Mouse (Mus musculus) G1E (cell line): ENCODE measurements around the gene Chek1.

Source experiments
- CTCF ChIP-seq: IDR thresholded peaks from 2 replicates; pipeline ENCODE4 v1.5.1; 2012; ENCODE audit warnings: low read depth, low read length, inconsistent platforms, mixed read lengths
- GATA1 ChIP-seq: IDR thresholded peaks from 2 replicates; pipeline ENCODE4 v1.6.1; 2012; ENCODE audit warnings: borderline replicate concordance, low read length, inconsistent platforms, mixed read lengths
- POLR2AphosphoS5 ChIP-seq: IDR thresholded peaks from 2 replicates; pipeline ENCODE4 v1.6.1; 2012; ENCODE audit warnings: low read depth, low read length, inconsistent platforms; ENCODE audit not compliant: insufficient replicate concordance
- TAL1 ChIP-seq: conservative IDR thresholded peaks from 2 replicates; pipeline ENCODE4 v1.6.1; 2012; ENCODE audit warnings: low read depth, low read length, inconsistent platforms, mixed read lengths

- TF ChIP-seq CTCF = no peak
- no peak for TF ChIP-seq GATA1
- no peak for TF ChIP-seq TAL1
- no peak for TF ChIP-seq POLR2AphosphoS5
Observed at GRCm38 (mm10) chr9:36687329-36687728, 39.5 kb downstream of the Chek1 start.
